Mouse (Mus musculus): Measurements from ENCODE around the gene Scarb1.

Gene Scarb1

DNA sequence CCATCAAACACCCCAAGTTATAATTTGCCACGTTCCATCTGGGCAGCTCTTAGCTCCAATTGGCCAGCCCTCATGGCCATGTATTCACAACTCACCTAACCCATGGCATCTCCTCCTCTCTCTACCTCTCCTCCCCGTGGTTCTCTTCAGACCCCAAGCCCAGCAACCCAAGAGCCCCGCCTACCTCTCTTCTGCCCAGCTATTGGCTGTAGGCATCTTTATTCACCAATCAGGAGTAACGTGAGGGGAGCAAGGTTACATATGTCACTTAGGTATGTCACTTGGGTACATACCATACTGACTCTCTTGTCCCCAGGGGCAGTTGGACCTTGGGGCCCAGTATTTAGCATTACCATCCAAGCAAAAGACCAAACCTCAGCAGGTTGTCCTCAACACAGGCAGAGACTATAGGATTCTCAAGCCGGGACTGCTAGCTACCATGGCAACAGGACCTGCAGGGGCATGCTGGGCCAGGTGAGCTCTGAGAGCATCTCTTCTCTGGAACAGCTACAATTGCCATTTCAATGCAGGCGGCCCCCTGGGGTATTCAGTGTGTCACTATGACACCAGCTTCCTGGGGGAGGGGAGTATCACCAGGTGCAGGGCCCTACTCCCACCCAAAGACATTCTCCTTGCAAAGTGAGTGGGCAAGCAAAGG, 100.6 kb downstream of the Scarb1 start:
- no peak for DNase-seq (ENCODE audit: low spot score in 2 of 2)

- no peak for DNase-seq (ENCODE audit: low spot score in 2 of 2)
Observed at GRCm38 (mm10) chr5:125235874-125236273, 105.0 kb downstream of the Scarb1 start.

GRCm38 (mm10) chr5:125235398-125235797, 105.5 kb downstream of the Scarb1 start:
- no peak for DNase-seq (ENCODE audit: low spot score in 2 of 2)

DNA sequence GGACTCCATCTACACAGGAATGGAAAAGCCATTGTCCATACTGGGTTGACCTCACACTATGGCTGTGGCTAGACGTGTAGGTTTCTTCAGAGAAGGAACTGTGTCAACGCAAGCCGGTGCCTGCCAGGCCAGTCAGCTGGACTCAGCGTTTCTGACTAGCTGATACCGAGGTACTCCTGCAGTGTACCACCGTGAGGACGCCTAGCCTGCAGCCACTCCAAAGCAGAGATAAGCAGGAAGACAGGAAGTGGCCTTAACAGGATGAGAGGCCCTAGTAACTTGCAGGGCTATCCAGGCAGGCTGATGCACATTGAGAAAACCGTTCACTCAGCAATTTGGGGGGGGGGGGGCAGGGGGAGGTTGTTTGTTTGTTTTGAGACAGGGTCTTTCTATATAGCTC, 106.5 kb downstream of the Scarb1 start:
- DNase-seq (ENCODE audit: low spot score in 2 of 2), result no peak

- DNase-seq (ENCODE audit: low spot score in 2 of 2), result no peak
Observed at GRCm38 (mm10) chr5:125233478-125233877, 107.4 kb downstream of the Scarb1 start.

DNA sequence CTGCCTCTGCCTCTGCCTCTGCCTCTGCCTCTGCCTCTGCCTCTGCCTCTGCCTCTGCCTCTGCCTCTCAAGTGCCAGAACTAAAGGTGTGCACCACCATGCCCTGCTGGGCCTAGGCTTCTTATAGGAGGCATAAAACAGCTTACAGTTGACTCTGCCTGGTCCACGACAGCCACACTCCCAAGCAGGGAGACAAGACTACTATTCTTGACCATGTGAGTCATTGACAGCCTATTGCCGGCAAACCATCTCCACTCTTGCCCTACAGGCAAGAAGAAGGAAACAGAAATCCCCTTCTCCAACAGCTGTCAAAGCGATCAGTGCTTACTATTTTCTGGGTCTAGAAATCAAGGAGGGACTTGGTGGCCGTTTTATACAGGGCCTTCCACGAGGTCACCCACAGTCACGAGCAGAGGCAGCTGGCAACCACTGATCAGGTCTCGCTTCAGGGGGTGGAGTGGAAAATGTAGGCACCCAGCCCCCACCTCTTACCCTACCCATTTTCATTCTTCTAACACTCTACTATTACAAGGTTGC, 108.4 kb downstream of the Scarb1 start:
- no peak for DNase-seq (ENCODE audit: low spot score in 2 of 2)

DNA sequence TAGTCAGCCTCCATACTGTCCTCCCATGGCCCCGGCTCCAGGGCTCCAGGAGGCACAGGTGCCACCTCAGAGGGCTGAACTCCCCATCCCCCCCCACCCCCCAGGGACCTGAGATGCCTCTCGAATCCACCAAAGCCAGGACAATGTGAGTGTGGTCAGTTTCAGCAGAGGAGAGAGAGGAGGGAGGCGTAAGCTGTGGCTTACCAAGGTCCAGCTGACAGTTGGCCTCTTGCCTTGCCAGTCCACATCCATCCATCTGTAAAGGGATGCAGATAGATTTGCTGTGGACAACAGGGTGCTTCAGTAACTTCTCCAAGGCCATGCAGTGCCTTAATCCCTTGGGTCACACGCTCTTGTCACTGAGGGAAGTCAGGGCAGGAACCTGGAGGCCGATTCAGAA, 110.4 kb downstream of the Scarb1 start:
- no peak for DNase-seq (ENCODE audit: low spot score in 2 of 2)

DNA sequence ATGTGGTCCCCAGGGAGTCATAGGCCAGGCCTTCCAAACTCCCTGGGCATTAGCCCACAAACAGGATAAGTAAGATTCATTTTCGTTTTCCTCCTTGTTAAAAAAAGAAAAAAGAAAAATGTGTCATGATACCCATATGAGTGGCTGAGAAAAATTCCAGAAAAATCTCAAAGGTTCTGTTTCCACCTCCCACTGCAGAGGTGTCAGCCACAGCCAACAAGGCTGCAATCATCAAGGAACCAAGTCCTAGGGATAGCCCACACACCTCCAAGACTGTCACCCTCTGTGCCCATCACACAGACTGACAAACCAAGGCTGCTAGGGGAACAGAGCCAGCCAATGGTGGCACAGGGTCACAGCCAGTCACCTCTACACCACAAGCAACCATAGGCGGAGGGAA, 111.8 kb downstream of the Scarb1 start:
- no peak for DNase-seq (ENCODE audit: low spot score in 2 of 2)

DNA sequence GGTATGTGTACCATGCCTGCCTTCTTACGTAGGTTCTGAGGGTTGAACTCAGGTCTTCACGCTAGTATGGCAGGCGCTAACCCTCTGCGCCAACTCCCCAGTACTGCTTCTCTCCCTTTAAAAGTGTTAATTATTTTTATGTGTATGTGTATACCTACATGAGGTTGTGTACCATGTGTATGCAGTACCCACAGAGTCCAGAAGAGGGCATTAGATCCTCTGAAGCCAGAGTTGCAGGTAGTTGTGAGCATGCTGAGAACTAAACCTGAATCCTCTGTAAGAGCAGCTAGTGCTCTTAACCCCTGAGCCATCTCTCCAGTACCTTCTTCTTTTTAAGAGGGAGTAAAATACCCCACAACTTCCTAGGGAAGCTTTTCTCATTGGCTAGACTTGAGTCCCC, 113.2 kb downstream of the Scarb1 start:
- no peak for DNase-seq (ENCODE audit: low spot score in 2 of 2)

All from thymus, postnatal 10 days (tissue).